Mouse (Mus musculus) mouse embryonic stem cell (cell line): Measurements from ENCODE around the gene Sorcs1.

Experiments
- in situ Hi-C, 2 experiments: fragments of 300-500 bp; cut with MboI; formaldehyde crosslinking; loops; 1 replicate in 1 of 2; 3 replicates in 1 of 2; pipeline ENCODE4 v1.14.3; 2019 to 2020; ENCODE audit warnings: low sequenced_read_pairs in 2 of 2, low pct_unique_long_range_greater_than_20kb in 1 of 2, mixed read lengths in 1 of 2; ENCODE audit not compliant: unreplicated experiment in 1 of 2

Gene Sorcs1

GRCm38 (mm10) chr19:50178151-50178550 is 500.3 kb downstream of the Sorcs1 start:
- in situ Hi-C loops, result no loop called here

GRCm38 (mm10) chr19:50171849-50172248 is 506.6 kb downstream of the Sorcs1 start:
- in situ Hi-C loops, result no loop called here

GRCm38 (mm10) chr19:50151111-50151510 is 527.3 kb downstream of the Sorcs1 start:
- in situ Hi-C loops, result no loop called here

- in situ Hi-C loops, result no loop called here
These were observed 532.5 kb downstream of the Sorcs1 start for GRCm38 (mm10) chr19:50145919-50146318.

- in situ Hi-C loops, result no loop called here
These were observed 536.6 kb downstream of the Sorcs1 start for GRCm38 (mm10) chr19:50141853-50142252.

GRCm38 (mm10) chr19:50134656-50135055 is 543.8 kb downstream of the Sorcs1 start:
- in situ Hi-C loops, result no loop called here

- in situ Hi-C loops, result no loop called here
These were observed 572.4 kb downstream of the Sorcs1 start for GRCm38 (mm10) chr19:50105842-50106585.
